11 mouse cellular contexts compared by ENCODE assay signal in the genomic region with DNA sequence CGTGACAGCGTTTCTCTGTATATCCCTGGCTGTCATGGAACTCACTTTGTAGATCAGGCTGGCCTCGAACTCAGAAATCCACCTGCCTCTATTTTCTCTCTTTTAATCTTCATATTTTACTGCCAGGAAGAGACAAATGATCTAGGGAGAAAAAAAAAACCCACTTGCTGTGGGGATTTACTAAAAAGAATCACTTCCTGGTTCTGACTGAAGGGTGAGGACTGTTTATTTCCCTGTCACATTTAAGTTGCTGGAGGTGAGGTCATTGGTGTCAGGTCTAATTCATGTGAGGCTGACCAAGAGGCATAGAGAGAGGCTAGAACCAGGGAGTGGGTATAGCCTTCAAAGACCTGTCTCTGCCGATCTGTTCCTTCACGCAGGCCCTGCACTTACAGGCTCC. TPM values are rescaled to one million over a fixed set of nuclear protein-coding genes. Genes with fewer than 3 reads are reported as not detected.
DNase-seq lines count a peak whose midpoint lies in the region; ATAC-seq and TF ChIP-seq lines count a peak whose summit lies in the region.
"Had no signal": no experiment of that assay in that cellular context is flagged by ENCODE, and none has a peak within 500 bp of the region (broad histone marks: within the 10 kb centered on the region; RNA-seq: fewer than 3 reads in every experiment).

No protein-coding gene starts in this region.

- ATAC-seq in liver, embryonic 12.5 days, result no peak
- ATAC-seq in forebrain, embryonic 16.5 days, result no peak
- no peak for ATAC-seq in midbrain, postnatal 0 days (ENCODE audit: low FRiP score)
- no peak for ATAC-seq in inflammation-experienced regulatory T-cells, adult 6 months

- H3K79me2 ChIP-seq in heart, adult 2 months (replicated peaks; ENCODE audit: control insufficient read depth, insufficient read depth, low read length), result peaks cover 3% of the 10 kb centered on the region

- no peak overlapping the region; the same call in 1 of the 2 replicates for H3K9ac ChIP-seq in heart, adult 2 months (ENCODE audit: low read depth, low read length)
- H3K9ac ChIP-seq in liver, embryonic 12.5 days, result peak overlapping the region; percentile 27; the same call in 1 of the 2 replicates
- H3K9ac ChIP-seq in forebrain, embryonic 16.5 days (replicated peaks; ENCODE audit: low read depth, low read length), result peak overlapping the region; percentile 33; the same call in 1 of the 2 replicates
- H3K9ac ChIP-seq in midbrain, postnatal 0 days (replicated peaks; ENCODE audit: low read length, poor library complexity, severe bottlenecking), result no peak overlapping the region

- peak overlapping the region; percentile 98; the same call in 1 of the 2 replicates for H3K4me2 ChIP-seq in liver, embryonic 12.5 days
- peak overlapping the region; percentile 35 for H3K4me2 ChIP-seq in forebrain, embryonic 16.5 days (ENCODE audit: low read length)
- peak overlapping the region; percentile 18; the same call in 1 of the 2 replicates for H3K4me2 ChIP-seq in midbrain, postnatal 0 days (ENCODE audit: low read depth, low read length, poor library complexity, severe bottlenecking)

- no peak for DNase-seq in heart, adult 2 months
- DNase-seq in heart, adult 9 months (ENCODE audit: low spot score in 2 of 2), result no peak
- DNase-seq in liver, result no peak
- no peak for DNase-seq in midbrain, postnatal 0 days (ENCODE audit: low spot score)
- DNase-seq in kidney, postnatal 4 days, result no peak
- DNase-seq: cerebellum, adult 2 months; kidney, adult 2 months had no signal

- 52% methylated on average over 5 of the region's 5 CpGs for WGBS in heart, adult 2 months
- 70% methylated on average over 5 of the region's 5 CpGs for WGBS in liver, embryonic 12.5 days (ENCODE audit: insufficient replicate concordance)
- 46% methylated on average over 5 of the region's 5 CpGs for WGBS in forebrain, embryonic 16.5 days
- 49% methylated on average over 5 of the region's 5 CpGs for WGBS in midbrain, postnatal 0 days

- TF ChIP-seq POLR2A in heart, adult 2 months (IDR thresholded peaks at IDR 0.05; ENCODE audit: insufficient read depth, low read depth, low read length), result no peak

- H3K27ac ChIP-seq in heart, adult 2 months, result peak overlapping the region; percentile 96
- no peak overlapping the region for H3K27ac ChIP-seq in liver, embryonic 12.5 days
- H3K27ac ChIP-seq in forebrain, embryonic 16.5 days (ENCODE audit: low read length), result no peak overlapping the region
- no peak overlapping the region for H3K27ac ChIP-seq in midbrain, postnatal 0 days (ENCODE audit: low read depth, low read length)
- H3K27ac ChIP-seq: limb, embryonic 13.5 days had no signal

- intact Hi-C loops in heart, adult 2 months (cut with DNase I), result loop anchor here (5.0 kb wide), 2 partner anchors 37 to 48 kb away; a partner anchor contains a TSS

- H3K4me3 ChIP-seq in heart, adult 2 months, result no peak overlapping the region
- no peak overlapping the region for H3K4me3 ChIP-seq in liver, embryonic 12.5 days
- 0 out of 2 replicates have a peak overlapping the region, but pooled peaks have one; percentile 7 for H3K4me3 ChIP-seq in forebrain, embryonic 16.5 days (replicated peaks; ENCODE audit: low read length)
- H3K4me3 ChIP-seq in midbrain, postnatal 0 days (ENCODE audit: low read depth, low read length), result no peak overlapping the region

- no peaks in the 10 kb centered on the region for H3K9me3 ChIP-seq in liver, embryonic 12.5 days (replicated peaks)
- H3K9me3 ChIP-seq in forebrain, embryonic 16.5 days (ENCODE audit: control insufficient read depth, low read length), result no peaks in the 10 kb centered on the region
- no peaks in the 10 kb centered on the region for H3K9me3 ChIP-seq in midbrain, postnatal 0 days (ENCODE audit: low read length)
- H3K9me3 ChIP-seq: limb, embryonic 13.5 days had no signal

- no peak for TF ChIP-seq EP300 in heart, adult 2 months (IDR thresholded peaks at IDR 0.05; ENCODE audit: insufficient read depth, low read depth, low read length)

- H3K27me3 ChIP-seq in heart, adult 2 months (ENCODE audit: control insufficient read depth, insufficient read depth, low read length), result no peaks in the 10 kb centered on the region
- no peaks in the 10 kb centered on the region; the same call in 1 of the 2 replicates for H3K27me3 ChIP-seq in liver, embryonic 12.5 days (replicated peaks)
- H3K27me3 ChIP-seq in forebrain, embryonic 16.5 days (replicated peaks; ENCODE audit: control insufficient read depth, insufficient read depth, low read length), result no peaks in the 10 kb centered on the region
- H3K27me3 ChIP-seq in midbrain, postnatal 0 days (ENCODE audit: insufficient read depth, low read length), result no peaks in the 10 kb centered on the region
- H3K27me3 ChIP-seq: limb, embryonic 13.5 days had no signal

- H3K36me3 ChIP-seq in heart, adult 2 months (ENCODE audit: control insufficient read depth, insufficient read depth, low read length), result peaks cover 12% of the 10 kb centered on the region
- peaks cover 7% of the 10 kb centered on the region; the same call in 1 of the 2 replicates for H3K36me3 ChIP-seq in liver, embryonic 12.5 days
- no peaks in the 10 kb centered on the region for H3K36me3 ChIP-seq in forebrain, embryonic 16.5 days (ENCODE audit: control insufficient read depth, insufficient read depth)
- no peaks in the 10 kb centered on the region for H3K36me3 ChIP-seq in midbrain, postnatal 0 days (ENCODE audit: insufficient read depth, low read length)

- no peak for TF ChIP-seq CTCF in heart, adult 2 months (IDR thresholded peaks at IDR 0.05)
- no peak for TF ChIP-seq CTCF in midbrain, postnatal 0 days (IDR thresholded peaks at IDR 0.05)

- peaks cover 35% of the 10 kb centered on the region for H3K4me1 ChIP-seq in heart, adult 2 months (ENCODE audit: control insufficient read depth, insufficient read depth, low read length)
- H3K4me1 ChIP-seq in liver, embryonic 12.5 days, result peaks cover 96% of the 10 kb centered on the region
- peaks cover 28% of the 10 kb centered on the region for H3K4me1 ChIP-seq in forebrain, embryonic 16.5 days (replicated peaks; ENCODE audit: control insufficient read depth, insufficient read depth, low read length)
- peaks cover 9% of the 10 kb centered on the region; the same call in 1 of the 2 replicates for H3K4me1 ChIP-seq in midbrain, postnatal 0 days (ENCODE audit: insufficient read depth, low read length)

RNA-seq across cellular contexts. Expression of a gene that starts 2.7 kb away (rescaled TPM):
- total RNA-seq in heart, adult 2 months (2021), result 100 to 1,000 TPM; 120 TPM
- 100 and 140 TPM in 2 replicates for polyA plus RNA-seq in heart, adult 2 months (2012; rRNA removed)
- 17.1 and 17.9 TPM in 2 replicates for polyA plus RNA-seq in liver, embryonic 12.5 days (2016; fragmentation: Nextera tagmentation; extraction: Ambion mirVana)
- 118 and 124 TPM in 2 replicates for polyA plus RNA-seq in forebrain, embryonic 16.5 days (2015; fragmentation: Nextera tagmentation; extraction: Ambion mirVana)
- total RNA-seq in midbrain, postnatal 0 days (2014; rRNA removed), result 59.3 and 75.1 TPM in 2 replicates
- 140 and 141 TPM in 2 replicates for polyA plus RNA-seq in midbrain, postnatal 0 days (2015; fragmentation: Nextera tagmentation; extraction: Ambion mirVana)
- 10 to 100 TPM in 2 of 3 experiments, 1 to 10 TPM in 1; 3.4 to 30.9 (median 14.7) TPM for polyA plus RNA-seq in inflammation-experienced regulatory T-cells, adult 6 months (2017; shearing (Covaris generic))

RNA-seq across cellular contexts. Expression of a gene that starts 48.0 kb away (rescaled TPM):
- total RNA-seq in heart, adult 2 months (2021), result 10 to 100 TPM; 47.0 to 62.7 TPM
- 63.4 and 99.8 TPM in 2 replicates for polyA plus RNA-seq in heart, adult 2 months (2012; rRNA removed)
- 6.7 and 6.8 TPM in 2 replicates for polyA plus RNA-seq in liver, embryonic 12.5 days (2016; fragmentation: Nextera tagmentation; extraction: Ambion mirVana)
- 93.8 and 101 TPM in 2 replicates for polyA plus RNA-seq in forebrain, embryonic 16.5 days (2015; fragmentation: Nextera tagmentation; extraction: Ambion mirVana)
- 78.2 and 83.9 TPM in 2 replicates for total RNA-seq in midbrain, postnatal 0 days (2014; rRNA removed)
- 103 and 107 TPM in 2 replicates for polyA plus RNA-seq in midbrain, postnatal 0 days (2015; fragmentation: Nextera tagmentation; extraction: Ambion mirVana)
- polyA plus RNA-seq in inflammation-experienced regulatory T-cells, adult 6 months (2017; shearing (Covaris generic)), result 10 to 100 TPM; 28.2 to 36.1 (median 34.2) TPM

Comparison
In these comparisons a context has a peak if more than half of its experiments do, and no peak if none do; other contexts are left out.
1. H3K9ac ChIP-seq: peak in liver, embryonic 12.5 days (single experiment) and forebrain, embryonic 16.5 days (single experiment); none in heart, adult 2 months (single experiment) and midbrain, postnatal 0 days (single experiment).
2. H3K4me2 ChIP-seq: peak in every context shown above with its lines; median percentile 98 in liver, embryonic 12.5 days; 35 in forebrain, embryonic 16.5 days; 18 in midbrain, postnatal 0 days.